ENCODE assay signal across 26 mouse cellular contexts in the genomic region with DNA sequence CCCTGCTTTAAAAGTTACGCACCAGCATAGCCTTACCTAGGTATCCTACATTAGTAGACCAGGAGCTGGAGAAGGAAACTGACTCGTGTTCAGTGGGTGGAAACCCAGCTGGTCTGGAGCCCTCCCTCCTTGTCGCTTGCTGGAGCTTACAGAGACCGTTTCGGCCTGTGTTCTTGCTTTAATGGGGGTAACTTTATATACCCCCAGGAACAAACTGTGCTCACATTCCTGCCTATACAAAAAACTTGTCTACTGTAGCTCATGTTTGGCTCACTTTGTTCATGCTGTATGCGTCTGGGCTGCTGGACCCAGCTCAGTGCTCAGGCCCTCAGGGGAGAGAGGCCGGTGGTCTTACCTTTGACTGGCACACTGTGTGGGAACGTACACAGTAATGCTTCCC.
DNase-seq lines count a peak whose midpoint lies in the region; ATAC-seq lines count a peak whose summit lies in the region.
"Had no signal": no experiment of that assay in that cellular context is flagged by ENCODE, and none has a peak within 500 bp of the region (broad histone marks: within the 10 kb centered on the region; RNA-seq: fewer than 3 reads in every experiment).

No protein-coding gene starts in this region.

- H3K36me3 ChIP-seq in heart, embryonic 10.5 days: peaks cover 42% of the 10 kb centered on the region
- no peaks in the 10 kb centered on the region for H3K36me3 ChIP-seq in kidney, embryonic 14.5 days (ENCODE audit: control insufficient read depth, insufficient read depth, low read length)
- no peaks in the 10 kb centered on the region for H3K36me3 ChIP-seq in limb, embryonic 11.5 days (ENCODE audit: control insufficient read depth, insufficient read depth, low read length)
- H3K36me3 ChIP-seq in limb, embryonic 10.5 days: no peaks in the 10 kb centered on the region
- H3K36me3 ChIP-seq: lung, embryonic 15.5 days; neural tube, embryonic 13.5 days had no signal

- H3K4me3 ChIP-seq in heart, embryonic 10.5 days: no peak overlapping the region
- no peak overlapping the region for H3K4me3 ChIP-seq in kidney, embryonic 14.5 days (ENCODE audit: low read length)
- H3K4me3 ChIP-seq in limb, embryonic 11.5 days (ENCODE audit: low read depth, low read length): no peak overlapping the region
- H3K4me3 ChIP-seq in limb, embryonic 10.5 days: no peak overlapping the region
- H3K4me3 ChIP-seq: limb, embryonic 15.5 days; lung, embryonic 15.5 days; neural tube, embryonic 13.5 days had no signal

- WGBS in heart, embryonic 10.5 days: 82% methylated on average over 8 of the region's 8 CpGs
- WGBS in kidney, embryonic 14.5 days: 60% methylated on average over 8 of the region's 8 CpGs
- WGBS in limb, embryonic 11.5 days: 73% methylated on average over 8 of the region's 8 CpGs
- 84% methylated on average over 8 of the region's 8 CpGs for WGBS in limb, embryonic 10.5 days

- H3K9me3 ChIP-seq in heart, embryonic 10.5 days: no peaks in the 10 kb centered on the region
- H3K9me3 ChIP-seq in kidney, embryonic 14.5 days (ENCODE audit: control insufficient read depth, low read length): no peaks in the 10 kb centered on the region
- no peaks in the 10 kb centered on the region for H3K9me3 ChIP-seq in limb, embryonic 11.5 days (ENCODE audit: control insufficient read depth, low read length)
- H3K9me3 ChIP-seq in limb, embryonic 10.5 days (replicated peaks): no peaks in the 10 kb centered on the region
- H3K9me3 ChIP-seq: limb, embryonic 15.5 days; lung, embryonic 15.5 days; neural tube, embryonic 13.5 days had no signal

- peak; percentile 57; the same call in 1 of the 2 replicates for ATAC-seq in kidney, embryonic 14.5 days (ENCODE audit: low FRiP score, low TSS enrichment)
- ATAC-seq in limb, embryonic 11.5 days (ENCODE audit: insufficient number of reproducible peaks, low FRiP score, low TSS enrichment, low read depth): peak; percentile 51; the same call in 1 of the 2 replicates
- ATAC-seq: CD4-positive, CD25-positive, alpha-beta regulatory T cell, adult 4 months; inflammation-experienced regulatory T-cells, adult 6 months had no signal

- peak; percentile 62 for DNase-seq in heart, adult 11 months
- no peak for DNase-seq in heart, embryonic 10.5 days (ENCODE audit: low spot score)
- no peak for DNase-seq in kidney, adult 11 months
- DNase-seq in limb, embryonic 11.5 days (ENCODE audit: low spot score): no peak
- no peak for DNase-seq in limb, embryonic 10.5 days (ENCODE audit: low spot score)
- DNase-seq in lung, adult 18-20 months: no peak
- DNase-seq in gastrocnemius, adult 8-10 months (ENCODE audit: low spot score in 2 of 2): no peak
- DNase-seq: adrenal gland, postnatal 14 days; cerebellum, adult 2 months; cerebellum, postnatal 25 days; heart, postnatal 36 days; lung, postnatal 36 days; midbrain, embryonic 14.5 days; retina, postnatal 1 day; right cerebral cortex, postnatal 25 days; thymus, postnatal 14 days had no signal

- H3K27me3 ChIP-seq in heart, embryonic 10.5 days (ENCODE audit: insufficient read depth, poor library complexity, severe bottlenecking): no peaks in the 10 kb centered on the region
- no peaks in the 10 kb centered on the region for H3K27me3 ChIP-seq in kidney, embryonic 14.5 days (ENCODE audit: control insufficient read depth, insufficient read depth, low read length)
- H3K27me3 ChIP-seq in limb, embryonic 11.5 days (ENCODE audit: control insufficient read depth, insufficient read depth, low read length): no peaks in the 10 kb centered on the region
- H3K27me3 ChIP-seq in limb, embryonic 10.5 days (ENCODE audit: low read depth, poor library complexity, severe bottlenecking): no peaks in the 10 kb centered on the region
- H3K27me3 ChIP-seq: limb, embryonic 15.5 days; lung, embryonic 15.5 days; neural tube, embryonic 13.5 days had no signal

- no peak overlapping the region for H3K9ac ChIP-seq in kidney, embryonic 14.5 days (ENCODE audit: low read depth, low read length)
- H3K9ac ChIP-seq in limb, embryonic 11.5 days (ENCODE audit: low read length): no peak overlapping the region
- H3K9ac ChIP-seq: forebrain, postnatal 0 days; hindbrain, embryonic 14.5 days; limb, embryonic 15.5 days; liver, embryonic 14.5 days; lung, embryonic 15.5 days; neural tube, embryonic 13.5 days had no signal

- peaks cover 14% of the 10 kb centered on the region for H3K4me1 ChIP-seq in heart, embryonic 10.5 days
- no peaks in the 10 kb centered on the region for H3K4me1 ChIP-seq in kidney, embryonic 14.5 days (ENCODE audit: control insufficient read depth, insufficient read depth, low read length)
- H3K4me1 ChIP-seq in limb, embryonic 11.5 days (ENCODE audit: control insufficient read depth, insufficient read depth, low read length): no peaks in the 10 kb centered on the region
- no peaks in the 10 kb centered on the region for H3K4me1 ChIP-seq in limb, embryonic 10.5 days
- H3K4me1 ChIP-seq: lung, embryonic 15.5 days; neural tube, embryonic 13.5 days had no signal

- H3K27ac ChIP-seq in heart, embryonic 10.5 days: no peak overlapping the region
- H3K27ac ChIP-seq in kidney, embryonic 14.5 days (ENCODE audit: low read depth, low read length): no peak overlapping the region
- no peak overlapping the region for H3K27ac ChIP-seq in limb, embryonic 11.5 days (replicated peaks; ENCODE audit: low read depth, low read length)
- no peak overlapping the region for H3K27ac ChIP-seq in limb, embryonic 10.5 days
- H3K27ac ChIP-seq: hindbrain, embryonic 14.5 days; limb, embryonic 15.5 days; liver, embryonic 14.5 days; lung, embryonic 15.5 days; neural tube, embryonic 13.5 days had no signal

- no peak overlapping the region for H3K4me2 ChIP-seq in kidney, embryonic 14.5 days (replicated peaks; ENCODE audit: low read depth, low read length)
- H3K4me2 ChIP-seq in limb, embryonic 11.5 days (ENCODE audit: low read depth, severe bottlenecking): no peak overlapping the region
- H3K4me2 ChIP-seq: heart, embryonic 11.5 days; hindbrain, embryonic 14.5 days; limb, embryonic 15.5 days; lung, embryonic 15.5 days; neural tube, embryonic 13.5 days had no signal
